Mouse (Mus musculus) 416B (cell line): ENCODE measurements at regions not wholly inside any gene's neighbourhood (a gene's known extent, or its start where the extent isn't known, plus 50 kb on each side); places are given as distances from the start of the nearest gene placed in this dataset.

ENCODE experiments used
- DNase-seq: peaks from one replicate; pipeline ENCODE4 v3.0.0; 2011; ENCODE audit warnings: low read depth

DNA sequence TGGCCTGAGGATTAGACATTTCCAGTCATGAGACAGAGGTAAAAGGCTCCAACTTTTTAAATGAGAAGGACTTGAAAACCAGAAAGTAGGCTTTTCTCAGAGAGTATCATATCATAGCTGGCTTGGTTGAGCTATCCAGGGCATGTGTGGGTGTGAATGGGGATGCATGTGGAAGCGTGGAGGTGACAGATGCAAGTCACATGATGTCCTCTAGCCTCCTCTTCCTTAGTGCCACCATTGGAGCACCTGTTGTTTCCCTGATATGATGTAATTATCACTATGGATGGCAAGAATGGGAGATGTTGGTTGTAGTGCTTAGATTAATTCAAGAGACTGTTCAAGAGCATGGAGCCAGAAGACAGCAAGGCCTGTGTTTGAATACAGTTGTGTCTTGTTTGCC, 510.0 kb downstream of the Ccdc171 start:
- DNase-seq, result no peak

DNA sequence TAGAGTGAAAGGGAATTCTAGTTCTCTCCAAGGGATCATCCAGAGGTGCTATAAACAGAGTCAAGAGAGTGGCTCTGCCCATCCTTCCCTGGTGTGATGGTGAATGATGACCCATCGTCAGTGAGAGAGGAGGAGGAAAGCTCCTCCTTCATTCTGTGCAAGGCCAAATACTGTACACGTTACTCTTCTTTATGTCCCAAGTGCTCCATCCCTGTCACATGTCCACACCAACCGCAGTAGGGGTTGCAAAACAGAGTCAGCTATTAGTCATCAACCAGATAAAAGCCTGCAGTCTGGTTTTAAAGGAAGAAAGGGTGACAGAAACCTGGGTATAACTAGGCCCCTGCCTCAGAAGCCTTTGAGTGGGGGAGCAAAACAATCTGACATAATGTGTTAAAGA, 512.2 kb downstream of the Ccdc171 start:
- DNase-seq, result peak; percentile 4

DNA sequence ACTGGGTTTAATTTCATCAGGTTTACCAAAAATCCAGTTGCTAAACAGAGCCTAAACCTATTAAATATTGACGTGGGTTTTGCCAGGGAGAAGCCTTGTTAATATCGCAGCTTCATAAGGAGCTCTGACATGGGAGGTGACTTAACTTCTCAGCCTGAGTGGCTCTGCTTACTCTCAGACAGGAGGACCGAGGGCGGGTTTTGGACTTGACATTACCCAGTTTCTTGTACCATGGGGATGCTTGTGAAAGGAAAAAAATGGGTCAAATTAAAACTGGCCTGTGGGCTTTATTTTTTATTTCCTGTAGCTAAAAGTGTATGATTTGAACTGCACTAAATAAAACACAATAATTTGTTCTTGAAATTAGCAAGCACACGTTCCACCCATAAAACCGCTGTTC, 524.9 kb downstream of the Ccdc171 start:
- DNase-seq, result no peak

DNA sequence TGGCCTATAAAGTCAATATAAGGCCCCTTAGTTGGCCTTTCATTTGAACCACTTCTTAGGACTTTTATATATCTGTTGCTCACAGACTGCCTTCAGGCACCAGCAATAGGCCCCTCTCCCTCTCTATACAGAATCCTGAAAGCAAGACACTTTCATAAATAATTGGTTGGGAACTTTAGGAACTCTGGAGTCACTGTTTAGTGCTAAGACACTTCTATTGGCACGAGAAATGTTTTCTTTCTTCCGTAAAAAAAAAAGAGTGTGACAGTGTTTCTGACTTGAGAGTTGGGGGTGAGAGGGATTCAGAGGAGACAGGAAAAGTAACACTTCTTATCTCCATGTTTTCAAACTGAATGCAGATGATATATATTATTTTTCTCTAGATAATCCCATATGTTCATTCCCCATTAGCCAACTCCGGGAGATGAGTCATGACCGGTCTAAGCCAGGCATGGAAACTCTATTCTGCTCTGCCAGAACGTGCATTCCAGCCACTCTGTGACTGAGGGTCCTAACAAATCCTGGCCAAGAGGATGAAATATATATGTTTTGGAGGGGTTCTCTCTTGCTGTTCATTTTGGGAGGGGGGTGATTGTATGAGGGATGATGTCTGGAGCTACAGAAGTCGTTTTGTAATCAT, 531.6 kb downstream of the Ccdc171 start:
- no peak for DNase-seq

- no peak for DNase-seq
These were observed 534.8 kb downstream of the Ccdc171 start for GRCm38 (mm10) chr4:84060187-84060586.

GRCm38 (mm10) chr4:84063755-84064154, 538.4 kb downstream of the Ccdc171 start:
- DNase-seq, result no peak

- no peak for DNase-seq
These were observed 539.5 kb downstream of the Ccdc171 start for GRCm38 (mm10) chr4:84064614-84065456.

DNA sequence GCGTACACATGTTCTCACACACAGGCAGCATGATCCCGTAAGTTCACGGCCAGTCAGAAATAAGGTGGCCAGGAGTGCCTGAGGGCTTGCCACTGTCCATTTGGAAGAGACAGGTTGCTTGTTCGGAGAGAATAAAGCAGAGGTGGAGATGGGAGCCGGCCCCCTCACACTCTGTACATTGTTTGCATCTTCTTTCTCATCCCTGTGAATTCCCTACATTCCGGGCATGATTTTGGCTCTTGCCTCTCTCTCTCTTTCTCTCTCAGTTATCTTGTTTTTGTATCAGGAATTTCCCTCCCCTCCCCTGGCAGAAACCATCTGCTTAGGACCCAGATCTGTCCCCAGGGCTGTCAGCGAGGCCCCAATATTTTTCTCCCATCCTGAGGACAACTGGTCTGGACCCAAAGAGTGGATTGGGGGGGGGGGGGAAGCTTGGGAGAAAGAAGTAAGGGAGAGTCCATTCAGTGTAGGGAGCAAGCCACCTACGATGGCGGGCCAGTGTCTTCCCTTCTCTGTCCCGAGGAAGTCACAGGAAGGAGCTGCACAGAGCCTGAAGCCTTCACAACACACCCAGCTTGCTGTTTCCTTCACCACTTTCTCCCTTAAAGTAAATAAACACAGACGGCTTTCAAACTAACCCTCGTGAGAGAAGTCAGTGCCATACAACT, 540.2 kb downstream of the Ccdc171 start:
- no peak for DNase-seq

DNA sequence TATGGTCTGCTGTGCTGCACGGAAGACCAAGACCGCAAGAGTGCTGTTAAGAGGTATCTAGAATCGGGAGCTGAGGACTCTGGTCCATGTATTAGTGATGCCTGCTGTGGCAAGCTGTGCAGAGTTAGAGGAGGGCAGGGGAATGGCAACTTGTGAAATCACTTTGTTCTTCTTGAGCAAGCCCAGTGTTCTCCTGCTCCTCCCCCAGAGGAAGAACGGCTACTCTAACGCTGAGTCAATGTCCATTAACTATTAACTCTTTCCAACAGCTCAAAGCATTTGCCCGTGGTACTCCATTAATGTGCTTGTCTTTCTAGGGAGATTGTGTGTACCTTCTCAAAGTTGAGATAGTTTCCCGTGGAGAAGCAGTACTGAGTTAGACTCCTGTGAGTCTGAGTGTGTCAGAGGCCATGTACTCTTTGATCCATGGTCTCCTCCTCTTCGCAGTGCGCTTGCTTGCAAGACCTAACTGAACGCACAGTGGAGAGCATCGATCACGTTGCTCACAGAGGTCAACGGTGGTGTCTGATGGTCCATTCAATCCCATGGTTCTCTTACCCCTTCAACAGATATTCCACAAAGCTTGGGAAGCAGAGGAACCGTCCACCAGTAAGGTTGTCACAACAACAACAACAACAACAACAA, 542.7 kb downstream of the Ccdc171 start:
- no peak for DNase-seq

DNA sequence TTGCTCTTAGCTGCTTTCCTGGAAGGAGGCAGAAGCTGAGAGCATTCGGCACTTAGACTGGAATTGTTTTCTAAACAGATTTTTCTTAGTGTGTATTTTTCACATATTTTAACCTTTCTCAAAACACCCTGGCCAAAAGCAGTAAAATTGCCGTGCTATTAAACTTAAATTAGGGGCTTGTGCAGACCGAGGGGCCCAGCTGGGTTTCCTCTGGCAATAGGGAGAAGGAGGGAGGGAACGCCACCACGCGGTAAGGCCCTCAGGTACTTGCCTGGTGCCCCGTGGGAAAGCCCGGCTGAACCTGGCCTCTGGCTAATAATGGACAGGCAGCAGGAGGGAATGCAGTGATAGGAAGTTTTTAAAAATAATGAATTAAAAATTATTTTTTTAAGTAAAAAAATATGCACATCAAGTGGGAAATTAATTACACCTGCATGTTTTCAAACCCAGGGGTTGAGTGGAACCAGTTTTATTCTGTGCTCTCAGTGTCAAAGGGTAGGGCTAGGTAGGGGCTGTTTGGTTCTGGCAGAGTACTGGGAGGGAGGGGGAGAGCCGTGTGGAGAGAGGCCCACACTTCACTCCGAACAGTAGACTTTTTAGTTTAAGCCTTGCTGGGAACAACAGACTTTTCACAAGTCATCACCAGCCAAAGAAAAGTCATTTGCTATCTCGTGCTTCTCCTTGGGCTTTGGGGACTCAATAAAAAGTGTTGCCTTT, 543.8 kb downstream of the Ccdc171 start:
- no peak for DNase-seq

- DNase-seq, result no peak
These were observed 544.3 kb downstream of the Ccdc171 start for GRCm38 (mm10) chr4:84069681-84070080.

DNA sequence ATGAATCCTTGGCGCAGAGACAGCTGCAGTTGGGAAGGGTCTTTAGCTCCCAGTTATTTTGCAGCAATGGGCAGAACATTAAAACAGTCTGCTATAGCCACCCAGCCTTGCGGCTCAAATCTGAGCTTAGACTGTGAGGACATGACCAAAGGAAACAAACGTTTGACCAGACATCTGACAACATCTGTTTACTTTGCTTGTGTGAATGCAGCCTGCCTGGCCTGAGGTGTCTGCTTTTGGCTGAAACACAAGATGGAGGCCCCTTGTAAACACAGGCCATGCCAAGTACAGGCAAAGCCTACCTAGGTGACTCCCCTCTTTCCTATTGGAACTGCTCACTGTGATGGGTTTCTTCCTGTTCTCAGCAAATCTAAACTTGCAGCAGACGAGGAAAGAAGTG, 544.7 kb downstream of the Ccdc171 start:
- DNase-seq, result no peak

GRCm38 (mm10) chr4:84072096-84072495, 546.8 kb downstream of the Ccdc171 start:
- DNase-seq, result no peak

DNA sequence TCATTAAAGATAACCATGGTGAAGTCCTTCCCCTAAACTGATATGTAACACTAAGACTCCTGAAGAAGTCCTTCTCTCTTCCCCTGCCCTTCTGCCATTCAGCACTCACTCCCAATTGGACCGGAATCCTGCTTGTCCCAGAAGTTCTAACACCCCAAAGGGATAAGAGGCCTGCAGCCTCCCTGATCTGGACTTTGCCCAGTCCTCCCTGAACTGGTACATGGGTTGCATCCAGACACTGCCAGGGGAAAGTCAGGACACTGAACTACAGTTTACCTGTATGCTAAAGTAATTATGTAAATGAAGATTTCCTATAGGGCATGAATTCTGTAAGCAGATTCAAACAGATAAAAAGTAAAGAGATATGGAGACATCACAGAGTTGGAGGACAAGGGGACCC, 551.2 kb downstream of the Ccdc171 start:
- DNase-seq, result no peak

DNA sequence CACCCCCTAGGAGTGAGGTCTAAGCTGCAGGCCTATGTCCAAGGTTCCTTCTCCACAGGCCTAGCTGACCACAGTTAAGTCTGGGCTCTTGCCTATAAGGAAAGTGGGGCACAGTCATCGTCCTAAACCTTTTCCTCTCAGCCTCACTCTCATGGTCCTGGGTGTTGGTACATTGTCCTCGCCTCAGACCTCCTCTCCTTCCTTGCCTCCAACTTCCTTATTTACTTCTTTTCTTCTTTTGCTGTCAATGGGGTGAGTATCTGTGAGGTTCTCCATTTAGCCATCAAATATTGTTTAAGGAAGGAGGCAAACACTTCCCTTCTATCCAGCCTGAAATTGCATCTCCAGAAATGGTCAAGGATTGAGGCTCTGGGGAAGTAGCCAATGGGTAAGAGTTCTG, 554.2 kb downstream of the Ccdc171 start:
- DNase-seq, result no peak

DNA sequence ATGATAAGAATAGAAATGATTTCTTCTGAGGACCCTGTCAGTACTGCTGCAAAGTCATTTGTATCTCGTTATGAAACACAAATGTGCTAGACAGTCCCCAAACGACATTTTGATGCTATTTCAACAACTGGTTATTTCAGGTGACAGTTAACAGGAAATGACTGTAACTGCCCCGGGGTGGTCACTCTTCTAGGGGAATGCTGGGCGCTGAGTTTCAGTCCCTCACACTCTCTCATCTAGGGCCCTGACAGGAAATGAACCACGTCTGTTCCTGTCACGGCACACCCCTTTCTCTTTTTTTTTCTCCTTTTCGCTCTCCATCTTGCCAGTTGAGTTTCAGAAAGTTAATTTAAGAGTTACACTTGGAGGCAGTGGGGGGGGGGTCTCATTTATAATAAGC, 556.2 kb downstream of the Ccdc171 start:
- no peak for DNase-seq

DNA sequence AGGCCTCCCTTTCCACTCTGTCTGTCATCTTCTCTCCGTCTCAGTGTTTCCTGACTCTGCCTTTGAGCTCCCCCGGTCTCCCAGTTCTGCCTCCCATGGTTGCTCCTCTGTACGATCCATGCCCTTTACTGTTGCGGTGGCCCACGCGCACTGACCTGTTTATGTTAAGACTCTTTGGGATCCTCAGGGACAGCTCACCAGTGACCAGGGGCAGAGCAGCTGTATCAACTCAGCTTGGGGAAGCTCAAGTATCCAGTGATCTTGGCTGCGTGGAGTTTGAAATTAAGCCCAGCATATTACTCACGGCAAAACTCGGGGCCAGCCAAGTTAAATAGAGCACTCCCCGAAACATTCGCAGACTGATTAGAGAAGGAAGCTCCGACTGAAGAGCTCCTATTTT, 562.8 kb downstream of the Ccdc171 start:
- no peak for DNase-seq

- no peak for DNase-seq
These were observed 567.2 kb downstream of the Ccdc171 start for GRCm38 (mm10) chr4:84092509-84092908.

DNA sequence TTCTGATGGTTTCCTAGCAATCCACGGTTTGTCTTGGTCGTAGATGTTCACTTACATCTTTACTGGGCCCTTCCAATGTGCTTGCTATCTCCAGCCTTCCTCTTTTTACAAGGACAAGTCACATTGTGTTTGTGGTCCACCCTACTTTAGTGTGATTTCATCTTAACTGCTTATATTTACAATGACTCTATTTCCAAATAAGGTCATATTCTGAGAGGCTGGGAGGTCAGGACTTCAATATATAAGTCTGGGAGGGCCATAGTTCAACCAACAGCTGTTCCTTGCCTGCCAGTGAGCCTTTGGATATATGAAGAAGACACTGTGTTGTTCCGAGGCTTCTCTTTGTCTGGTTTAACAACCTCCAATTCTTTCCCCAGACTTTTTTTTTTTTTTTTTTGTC, 569.9 kb downstream of the Ccdc171 start:
- no peak for DNase-seq

DNA sequence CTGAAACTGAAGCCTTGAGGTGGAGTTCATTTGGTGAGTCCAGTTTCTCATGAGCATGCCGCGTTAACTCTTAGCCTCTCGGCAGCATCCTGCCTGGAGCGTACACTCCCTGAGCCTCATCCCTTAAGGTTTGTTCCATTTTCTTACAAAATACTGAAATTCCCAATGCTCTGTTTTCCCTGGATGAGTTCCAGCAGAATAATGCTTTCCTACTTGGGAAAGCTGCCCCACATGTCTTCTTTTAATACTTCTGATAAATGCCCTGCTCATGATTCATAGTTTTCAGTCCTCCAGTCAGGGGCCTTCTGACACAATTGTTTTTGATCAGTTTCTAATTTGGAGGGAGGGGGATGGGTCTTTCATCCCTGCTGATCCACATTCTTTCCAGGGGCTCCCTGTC, 570.7 kb downstream of the Ccdc171 start:
- no peak for DNase-seq

- no peak for DNase-seq
These were observed 573.7 kb downstream of the Ccdc171 start for GRCm38 (mm10) chr4:84099071-84099470.

GRCm38 (mm10) chr4:84101923-84102322, 573.2 kb downstream of the Bnc2 start:
- no peak for DNase-seq
